Mouse (Mus musculus): ENCODE data around the gene Hey2. TPM values are rescaled to one million over a fixed set of nuclear protein-coding genes. Genes with fewer than 3 reads are reported as not detected.
A peak's percentile ranks its signal among the peaks of the same experiment; 100 is the strongest.

Hey2 gene
- total and polyA plus RNA-seq, 3 experiments: 3.8 to 7.0 (median 6.8) TPM

GRCm38 (mm10) chr10:30810247-30810966 lies 32.2 kb downstream of the Hey2 start:
- H3K4me1 ChIP-seq (ENCODE audit: control insufficient read depth, insufficient read depth, low read length): peaks cover 2% of the 10 kb centered on the region
- peak overlapping the region; percentile 85 for H3K9ac ChIP-seq (ENCODE audit: low read depth, low read length)
- TF ChIP-seq EP300 (IDR thresholded peaks at IDR 0.05; ENCODE audit: insufficient read depth, low read depth, low read length) (no peak), POLR2A (IDR thresholded peaks at IDR 0.05; ENCODE audit: insufficient read depth, low read depth, low read length) (no peak), CTCF (IDR thresholded peaks at IDR 0.05) (no peak)
- WGBS: 21% methylated on average over 9 of the region's 9 CpGs
- peak; percentile 46 to 49 for DNase-seq
- H3K36me3 ChIP-seq (ENCODE audit: control insufficient read depth, insufficient read depth, low read length): no peaks in the 10 kb centered on the region
- H3K27me3 ChIP-seq (ENCODE audit: control insufficient read depth, insufficient read depth, low read length): no peaks in the 10 kb centered on the region
- no peaks in the 10 kb centered on the region for H3K79me2 ChIP-seq (replicated peaks; ENCODE audit: control insufficient read depth, insufficient read depth, low read length)
- intact Hi-C loops (cut with DNase I): loop anchor here (5.0 kb wide), 2 partner anchors 93 to 208 kb away; partner anchors contain the start of gene Trmt11
- peak overlapping the region; percentile 30 for H3K27ac ChIP-seq
- peak overlapping the region; percentile 56 for H3K4me3 ChIP-seq

GRCm38 (mm10) chr10:30803587-30804253 lies 38.9 kb downstream of the Hey2 start:
- peak overlapping the region; percentile 91 for H3K9ac ChIP-seq (ENCODE audit: low read depth, low read length)
- H3K27me3 ChIP-seq (ENCODE audit: control insufficient read depth, insufficient read depth, low read length): no peaks in the 10 kb centered on the region
- intact Hi-C loops (cut with DNase I): loop anchor here (5.0 kb wide), 2 partner anchors 39 to 66 kb away; partner anchors contain the start of gene Hey2
- H3K27ac ChIP-seq: peak overlapping the region; percentile 75
- TF ChIP-seq EP300 (IDR thresholded peaks at IDR 0.05; ENCODE audit: insufficient read depth, low read depth, low read length) (no peak), POLR2A (IDR thresholded peaks at IDR 0.05; ENCODE audit: insufficient read depth, low read depth, low read length) (no peak), CTCF (IDR thresholded peaks at IDR 0.05) (no peak)
- WGBS: 42% methylated on average over 7 of the region's 7 CpGs
- DNase-seq: no peak
- H3K79me2 ChIP-seq (replicated peaks; ENCODE audit: control insufficient read depth, insufficient read depth, low read length): no peaks in the 10 kb centered on the region
- H3K4me3 ChIP-seq: peak overlapping the region; percentile 92
- no peaks in the 10 kb centered on the region for H3K36me3 ChIP-seq (ENCODE audit: control insufficient read depth, insufficient read depth, low read length)
- peaks cover 3% of the 10 kb centered on the region; the same call in 1 of the 2 replicates for H3K4me1 ChIP-seq (ENCODE audit: control insufficient read depth, insufficient read depth, low read length)

- peak; percentile 88 to 90 for DNase-seq
- peak within 1 kb of the TSS; percentile 92 for H3K4me3 ChIP-seq
- H3K9ac ChIP-seq (ENCODE audit: low read depth, low read length): peak within 1 kb of the TSS; percentile 91
- no peaks in the 10 kb centered on the region for H3K27me3 ChIP-seq (ENCODE audit: control insufficient read depth, insufficient read depth, low read length)
- TF ChIP-seq EP300 (IDR thresholded peaks at IDR 0.05; ENCODE audit: insufficient read depth, low read depth, low read length): no peak
- TF ChIP-seq POLR2A (IDR thresholded peaks at IDR 0.05; ENCODE audit: insufficient read depth, low read depth, low read length): no peak
- TF ChIP-seq CTCF (IDR thresholded peaks at IDR 0.05): no peak
- peaks cover 3% of the 10 kb centered on the region; the same call in 1 of the 2 replicates for H3K4me1 ChIP-seq (ENCODE audit: control insufficient read depth, insufficient read depth, low read length)
- intact Hi-C loops (cut with DNase I): loop anchor here (5.0 kb wide), 2 partner anchors 39 to 66 kb away; partner anchors contain the start of gene Hey2
- no peaks in the 10 kb centered on the region for H3K79me2 ChIP-seq (replicated peaks; ENCODE audit: control insufficient read depth, insufficient read depth, low read length)
- no peaks in the 10 kb centered on the region for H3K36me3 ChIP-seq (ENCODE audit: control insufficient read depth, insufficient read depth, low read length)
- WGBS: under 1% methylated on average over 69 of the region's 89 CpGs
- H3K27ac ChIP-seq: peak within 1 kb of the TSS; percentile 75
These were observed 39.7 kb downstream of the Hey2 start, which contains the start of gene Ncoa7 for GRCm38 (mm10) chr10:30802681-30803586. Ncoa7 (minus strand) TSS chr10:30803326.

- Histone ChIP-seq H3K4me3 (peak overlapping the region; percentile 92), H3K27me3 (ENCODE audit: control insufficient read depth, insufficient read depth, low read length) (no peaks in the 10 kb centered on the region), H3K4me1 (ENCODE audit: control insufficient read depth, insufficient read depth, low read length) (peaks cover 3% of the 10 kb centered on the region; the same call in 1 of the 2 replicates), H3K36me3 (ENCODE audit: control insufficient read depth, insufficient read depth, low read length) (no peaks in the 10 kb centered on the region), H3K79me2 (replicated peaks; ENCODE audit: control insufficient read depth, insufficient read depth, low read length) (no peaks in the 10 kb centered on the region), H3K9ac (ENCODE audit: low read depth, low read length) (no peak overlapping the region; the same call in 1 of the 2 replicates), H3K27ac (peak overlapping the region; percentile 75)
- TF ChIP-seq CTCF (IDR thresholded peaks at IDR 0.05) (peak; percentile 10; the same call in 1 of the 2 replicates), POLR2A (IDR thresholded peaks at IDR 0.05; ENCODE audit: insufficient read depth, low read depth, low read length) (no peak)
- intact Hi-C loops (cut with DNase I): loop anchor here (5.0 kb wide), 2 partner anchors 40 to 65 kb away; partner anchors contain the start of gene Hey2
- no peak for DNase-seq
- WGBS: 20% methylated on average over 8 of the region's 8 CpGs
These were observed 40.6 kb downstream of the Hey2 start for GRCm38 (mm10) chr10:30802033-30802432.

- Histone ChIP-seq H3K27ac (no peak overlapping the region), H3K79me2 (replicated peaks; ENCODE audit: control insufficient read depth, insufficient read depth, low read length) (no peaks in the 10 kb centered on the region), H3K4me3 (no peak overlapping the region), H3K36me3 (ENCODE audit: control insufficient read depth, insufficient read depth, low read length) (no peaks in the 10 kb centered on the region), H3K9ac (ENCODE audit: low read depth, low read length) (no peak overlapping the region), H3K27me3 (ENCODE audit: control insufficient read depth, insufficient read depth, low read length) (no peaks in the 10 kb centered on the region), H3K4me1 (ENCODE audit: control insufficient read depth, insufficient read depth, low read length) (peaks cover 3% of the 10 kb centered on the region; the same call in 1 of the 2 replicates)
- TF ChIP-seq EP300 (IDR thresholded peaks at IDR 0.05; ENCODE audit: insufficient read depth, low read depth, low read length) (no peak), CTCF (IDR thresholded peaks at IDR 0.05) (no peak), POLR2A (IDR thresholded peaks at IDR 0.05; ENCODE audit: insufficient read depth, low read depth, low read length) (no peak)
- 87% methylated on average over 2 of the region's 2 CpGs for WGBS
- no peak for DNase-seq
- intact Hi-C loops (cut with DNase I): loop anchor here (5.0 kb wide), 2 partner anchors 42 to 63 kb away; partner anchors contain the start of gene Hey2
These were observed 42.7 kb downstream of the Hey2 start for GRCm38 (mm10) chr10:30799713-30800450.
